Mouse (Mus musculus): Measurements from ENCODE around the gene Slc44a4. TPM values are rescaled to one million over a fixed set of nuclear protein-coding genes. Genes with fewer than 3 reads are reported as not detected.

Slc44a4 gene
- polyA plus RNA-seq, 1 experiment from 2014 or later = 3.5 TPM

GRCm38 (mm10) chr17:34893072-34893824 is 21.0 kb upstream of the Slc44a4 start:
- TF ChIP-seq EP300 (IDR thresholded peaks at IDR 0.05; ENCODE audit: low read depth) (no peak), CTCF (IDR thresholded peaks at IDR 0.05; ENCODE audit: low read depth) (no peak)
- Histone ChIP-seq H3K9ac (replicated peaks) (no peak overlapping the region), H3K9me3 (ENCODE audit: low read length) (no peaks in the 10 kb centered on the region; the same call in 1 of the 2 replicates), H3K27ac (ENCODE audit: low read depth) (peak overlapping the region; percentile 77; the same call in 1 of the 2 replicates), H3K4me1 (ENCODE audit: insufficient read depth) (peaks cover 25% of the 10 kb centered on the region), H3K4me3 (ENCODE audit: low read depth, low read length) (peak overlapping the region; percentile 72; the same call in 1 of the 2 replicates), H3K27me3 (ENCODE audit: insufficient read depth, low read length) (no peaks in the 10 kb centered on the region), H3K4me2 (ENCODE audit: low read depth, low read length) (peak overlapping the region; percentile 98), H3K36me3 (replicated peaks; ENCODE audit: insufficient read depth, low read length) (no peaks in the 10 kb centered on the region)
- DNase-seq = no peak
- 76% methylated on average over 12 of the region's 12 CpGs for WGBS (ENCODE audit: insufficient replicate concordance)
- no peak for ATAC-seq

- Histone ChIP-seq H3K4me1 (ENCODE audit: insufficient read depth) (peaks cover 25% of the 10 kb centered on the region), H3K4me2 (ENCODE audit: low read depth, low read length) (peak overlapping the region; percentile 98), H3K36me3 (replicated peaks; ENCODE audit: insufficient read depth, low read length) (no peaks in the 10 kb centered on the region), H3K9ac (replicated peaks) (peak overlapping the region; percentile 78), H3K27ac (ENCODE audit: low read depth) (peak overlapping the region; percentile 77), H3K9me3 (ENCODE audit: low read length) (no peaks in the 10 kb centered on the region; the same call in 1 of the 2 replicates), H3K27me3 (ENCODE audit: insufficient read depth, low read length) (no peaks in the 10 kb centered on the region), H3K4me3 (ENCODE audit: low read depth, low read length) (peak overlapping the region; percentile 72)
- WGBS (ENCODE audit: insufficient replicate concordance) = under 1% methylated on average over 29 of the region's 51 CpGs
- peak; percentile 15; the same call in 1 of the 2 replicates for TF ChIP-seq EP300 (IDR thresholded peaks at IDR 0.05; ENCODE audit: low read depth)
- TF ChIP-seq CTCF (IDR thresholded peaks at IDR 0.05; ENCODE audit: low read depth) = peak; percentile 34
- peak; percentile 94 for DNase-seq
- ATAC-seq = peak; percentile 87
Measured at GRCm38 (mm10) chr17:34894074-34894597, 20.1 kb upstream of the Slc44a4 start.

- peak overlapping the region; percentile 98 for H3K4me2 ChIP-seq (ENCODE audit: low read depth, low read length)
- 13% methylated on average over 51 of the region's 51 CpGs for WGBS (ENCODE audit: insufficient replicate concordance)
- peaks cover 25% of the 10 kb centered on the region for H3K4me1 ChIP-seq (ENCODE audit: insufficient read depth)
- DNase-seq (peak; percentile 60), ATAC-seq (no peak)
- H3K9me3 ChIP-seq (ENCODE audit: low read length) = no peaks in the 10 kb centered on the region; the same call in 1 of the 2 replicates
- no peaks in the 10 kb centered on the region for H3K27me3 ChIP-seq (ENCODE audit: insufficient read depth, low read length)
- peak overlapping the region; percentile 72 for H3K4me3 ChIP-seq (ENCODE audit: low read depth, low read length)
- TF ChIP-seq CTCF (IDR thresholded peaks at IDR 0.05; ENCODE audit: low read depth) (no peak), EP300 (IDR thresholded peaks at IDR 0.05; ENCODE audit: low read depth) (no peak)
- H3K27ac ChIP-seq (ENCODE audit: low read depth) = peak overlapping the region; percentile 77
- H3K9ac ChIP-seq (replicated peaks) = peak overlapping the region; percentile 78
- no peaks in the 10 kb centered on the region for H3K36me3 ChIP-seq (replicated peaks; ENCODE audit: insufficient read depth, low read length)
Measured at GRCm38 (mm10) chr17:34894801-34895530, 19.3 kb upstream of the Slc44a4 start.

- no peak for DNase-seq
- ATAC-seq = no peak
- Histone ChIP-seq H3K4me1 (ENCODE audit: insufficient read depth) (peaks cover 28% of the 10 kb centered on the region), H3K4me2 (ENCODE audit: low read depth, low read length) (0 out of 2 replicates have a peak overlapping the region, but pooled peaks have one; percentile 98), H3K4me3 (ENCODE audit: low read depth, low read length) (no peak overlapping the region), H3K36me3 (replicated peaks; ENCODE audit: insufficient read depth, low read length) (no peaks in the 10 kb centered on the region), H3K9ac (replicated peaks) (no peak overlapping the region), H3K27me3 (ENCODE audit: insufficient read depth, low read length) (no peaks in the 10 kb centered on the region), H3K27ac (ENCODE audit: low read depth) (no peak overlapping the region), H3K9me3 (ENCODE audit: low read length) (no peaks in the 10 kb centered on the region; the same call in 1 of the 2 replicates)
- WGBS (ENCODE audit: insufficient replicate concordance) = 92% methylated on average over 15 of the region's 15 CpGs
- TF ChIP-seq EP300 (IDR thresholded peaks at IDR 0.05; ENCODE audit: low read depth) (no peak), CTCF (IDR thresholded peaks at IDR 0.05; ENCODE audit: low read depth) (no peak)
Measured at GRCm38 (mm10) chr17:34895724-34896123, 18.5 kb upstream of the Slc44a4 start.

- TF ChIP-seq CTCF (IDR thresholded peaks at IDR 0.05; ENCODE audit: low read depth) = no peak
- no peak for TF ChIP-seq EP300 (IDR thresholded peaks at IDR 0.05; ENCODE audit: low read depth)
- H3K27me3 ChIP-seq (ENCODE audit: insufficient read depth, low read length) = no peaks in the 10 kb centered on the region
- no peaks in the 10 kb centered on the region for H3K36me3 ChIP-seq (replicated peaks; ENCODE audit: insufficient read depth, low read length)
- H3K9me3 ChIP-seq (ENCODE audit: low read length) = no peaks in the 10 kb centered on the region; the same call in 1 of the 2 replicates
- DNase-seq (no peak), ATAC-seq (no peak)
- no peak overlapping the region for H3K4me3 ChIP-seq (ENCODE audit: low read depth, low read length)
- WGBS (ENCODE audit: insufficient replicate concordance) = 72% methylated on average over 17 of the region's 17 CpGs
- H3K4me1 ChIP-seq (ENCODE audit: insufficient read depth) = peaks cover 28% of the 10 kb centered on the region
- no peak overlapping the region for H3K27ac ChIP-seq (ENCODE audit: low read depth)
- H3K9ac ChIP-seq (replicated peaks) = no peak overlapping the region
- H3K4me2 ChIP-seq (ENCODE audit: low read depth, low read length) = no peak overlapping the region
Measured at GRCm38 (mm10) chr17:34896366-34896765, 17.9 kb upstream of the Slc44a4 start.

Data from liver, postnatal 0 days (tissue).